Mouse (Mus musculus): ENCODE measurements around the gene Sntg2. TPM values are rescaled to one million over a fixed set of nuclear protein-coding genes. Genes with fewer than 3 reads are reported as not detected.

The Sntg2 gene
- polyA plus RNA-seq, 1 experiment, result 1.00 TPM

GRCm38 (mm10) chr12:30164538-30164937 lies 208.6 kb downstream of the Sntg2 start:
- no peaks in the 10 kb centered on the region for H3K27me3 ChIP-seq (ENCODE audit: control insufficient read depth, insufficient read depth, low read length)
- no peak overlapping the region for H3K4me3 ChIP-seq (replicated peaks; ENCODE audit: insufficient read depth, low read depth, low read length)
- 83% methylated on average over 5 of the region's 5 CpGs for WGBS
- DNase-seq, result no peak
- no peak overlapping the region for H3K27ac ChIP-seq (ENCODE audit: insufficient read depth, low read length)
- no peaks in the 10 kb centered on the region for H3K4me1 ChIP-seq (ENCODE audit: control insufficient read depth, insufficient read depth, low read length)
- TF ChIP-seq CTCF (IDR thresholded peaks at IDR 0.05; ENCODE audit: borderline replicate concordance, insufficient read depth, low read depth, low read length) (no peak), POLR2A (IDR thresholded peaks at IDR 0.05; ENCODE audit: borderline replicate concordance, insufficient read depth, low read length) (no peak)

GRCm38 (mm10) chr12:30164005-30164404 lies 209.2 kb downstream of the Sntg2 start:
- Histone ChIP-seq H3K4me3 (replicated peaks; ENCODE audit: insufficient read depth, low read depth, low read length) (no peak overlapping the region), H3K27ac (ENCODE audit: insufficient read depth, low read length) (no peak overlapping the region), H3K4me1 (ENCODE audit: control insufficient read depth, insufficient read depth, low read length) (no peaks in the 10 kb centered on the region), H3K27me3 (ENCODE audit: control insufficient read depth, insufficient read depth, low read length) (no peaks in the 10 kb centered on the region)
- no peak for DNase-seq
- 97% methylated on average over 6 of the region's 6 CpGs for WGBS
- TF ChIP-seq CTCF (IDR thresholded peaks at IDR 0.05; ENCODE audit: borderline replicate concordance, insufficient read depth, low read depth, low read length), result no peak
- TF ChIP-seq POLR2A (IDR thresholded peaks at IDR 0.05; ENCODE audit: borderline replicate concordance, insufficient read depth, low read length), result no peak

GRCm38 (mm10) chr12:30161731-30162406 lies 211.3 kb downstream of the Sntg2 start:
- no peak overlapping the region for H3K27ac ChIP-seq (ENCODE audit: insufficient read depth, low read length)
- WGBS, result 89% methylated on average over 5 of the region's 5 CpGs
- no peak for TF ChIP-seq POLR2A (IDR thresholded peaks at IDR 0.05; ENCODE audit: borderline replicate concordance, insufficient read depth, low read length)
- no peak for TF ChIP-seq CTCF (IDR thresholded peaks at IDR 0.05; ENCODE audit: borderline replicate concordance, insufficient read depth, low read depth, low read length)
- H3K27me3 ChIP-seq (ENCODE audit: control insufficient read depth, insufficient read depth, low read length), result no peaks in the 10 kb centered on the region
- H3K4me1 ChIP-seq (ENCODE audit: control insufficient read depth, insufficient read depth, low read length), result no peaks in the 10 kb centered on the region
- no peak for DNase-seq
- no peak overlapping the region for H3K4me3 ChIP-seq (replicated peaks; ENCODE audit: insufficient read depth, low read depth, low read length)

- 24% methylated on average over 3 of the region's 3 CpGs for WGBS
- no peak for TF ChIP-seq POLR2A (IDR thresholded peaks at IDR 0.05; ENCODE audit: borderline replicate concordance, insufficient read depth, low read length)
- TF ChIP-seq CTCF (IDR thresholded peaks at IDR 0.05; ENCODE audit: borderline replicate concordance, insufficient read depth, low read depth, low read length), result no peak
Observed at GRCm38 (mm10) chr12:30160475-30160874, 212.7 kb downstream of the Sntg2 start.

GRCm38 (mm10) chr12:30159788-30160187 lies 213.4 kb downstream of the Sntg2 start:
- H3K4me3 ChIP-seq (replicated peaks; ENCODE audit: insufficient read depth, low read depth, low read length), result no peak overlapping the region
- 73% methylated on average over 8 of the region's 8 CpGs for WGBS
- H3K27me3 ChIP-seq (ENCODE audit: control insufficient read depth, insufficient read depth, low read length), result no peaks in the 10 kb centered on the region
- DNase-seq, result no peak
- H3K4me1 ChIP-seq (ENCODE audit: control insufficient read depth, insufficient read depth, low read length), result no peaks in the 10 kb centered on the region
- no peak overlapping the region for H3K27ac ChIP-seq (ENCODE audit: insufficient read depth, low read length)
- TF ChIP-seq CTCF (IDR thresholded peaks at IDR 0.05; ENCODE audit: borderline replicate concordance, insufficient read depth, low read depth, low read length) (no peak), POLR2A (IDR thresholded peaks at IDR 0.05; ENCODE audit: borderline replicate concordance, insufficient read depth, low read length) (no peak)

More at GRCm38 (mm10) chr12:30160475-30160874, 212.7 kb downstream of the Sntg2 start:
- Histone ChIP-seq H3K4me1 (ENCODE audit: control insufficient read depth, insufficient read depth, low read length) (no peaks in the 10 kb centered on the region), H3K27me3 (ENCODE audit: control insufficient read depth, insufficient read depth, low read length) (no peaks in the 10 kb centered on the region), H3K27ac (ENCODE audit: insufficient read depth, low read length) (no peak overlapping the region), H3K4me3 (replicated peaks; ENCODE audit: insufficient read depth, low read depth, low read length) (no peak overlapping the region)
- no peak for DNase-seq

- no peaks in the 10 kb centered on the region for H3K27me3 ChIP-seq (ENCODE audit: control insufficient read depth, insufficient read depth, low read length)
- H3K4me1 ChIP-seq (ENCODE audit: control insufficient read depth, insufficient read depth, low read length), result peaks cover 2% of the 10 kb centered on the region; the same call in 1 of the 2 replicates
- DNase-seq, result no peak
- no peak overlapping the region for H3K27ac ChIP-seq (ENCODE audit: insufficient read depth, low read length)
- WGBS, result 15% methylated on average over 7 of the region's 7 CpGs
- TF ChIP-seq CTCF (IDR thresholded peaks at IDR 0.05; ENCODE audit: borderline replicate concordance, insufficient read depth, low read depth, low read length) (no peak), POLR2A (IDR thresholded peaks at IDR 0.05; ENCODE audit: borderline replicate concordance, insufficient read depth, low read length) (no peak)
- no peak overlapping the region for H3K4me3 ChIP-seq (replicated peaks; ENCODE audit: insufficient read depth, low read depth, low read length)
Observed at GRCm38 (mm10) chr12:30154079-30154673, 219.0 kb downstream of the Sntg2 start.

GRCm38 (mm10) chr12:30142085-30142484 lies 231.1 kb downstream of the Sntg2 start:
- H3K4me1 ChIP-seq (ENCODE audit: control insufficient read depth, insufficient read depth, low read length), result no peaks in the 10 kb centered on the region
- no peak for DNase-seq
- no peaks in the 10 kb centered on the region for H3K27me3 ChIP-seq (ENCODE audit: control insufficient read depth, insufficient read depth, low read length)
- H3K4me3 ChIP-seq (replicated peaks; ENCODE audit: insufficient read depth, low read depth, low read length), result no peak overlapping the region
- TF ChIP-seq CTCF (IDR thresholded peaks at IDR 0.05; ENCODE audit: borderline replicate concordance, insufficient read depth, low read depth, low read length) (0 out of 2 replicates have a peak, but pooled peaks have one; percentile 3), POLR2A (IDR thresholded peaks at IDR 0.05; ENCODE audit: borderline replicate concordance, insufficient read depth, low read length) (no peak)
- H3K27ac ChIP-seq (ENCODE audit: insufficient read depth, low read length), result no peak overlapping the region
- 70% methylated on average over 3 of the region's 3 CpGs for WGBS

GRCm38 (mm10) chr12:30132524-30132923 lies 240.7 kb downstream of the Sntg2 start, which contains the start of gene Tpo:
Tpo (minus strand) TSS chr12:30132624.
- H3K27ac ChIP-seq (ENCODE audit: insufficient read depth, low read length), result no peak within 1 kb of the TSS
- H3K27me3 ChIP-seq (ENCODE audit: control insufficient read depth, insufficient read depth, low read length), result no peaks in the 10 kb centered on the region
- 89% methylated on average over 4 of the region's 4 CpGs for WGBS
- no peak for DNase-seq
- no peaks in the 10 kb centered on the region for H3K4me1 ChIP-seq (ENCODE audit: control insufficient read depth, insufficient read depth, low read length)
- TF ChIP-seq POLR2A (IDR thresholded peaks at IDR 0.05; ENCODE audit: borderline replicate concordance, insufficient read depth, low read length), result no peak
- TF ChIP-seq CTCF (IDR thresholded peaks at IDR 0.05; ENCODE audit: borderline replicate concordance, insufficient read depth, low read depth, low read length), result no peak
- no peak within 1 kb of the TSS for H3K4me3 ChIP-seq (replicated peaks; ENCODE audit: insufficient read depth, low read depth, low read length)
